Mouse (Mus musculus) heart, postnatal 14 days (tissue): ENCODE data around the gene Gtf3c3. TPM values are rescaled to one million over a fixed set of nuclear protein-coding genes. Genes with fewer than 3 reads are reported as not detected.

ENCODE experiments used
- total RNA-seq, 2 experiments: library from RNA; stranded (reverse); gene quantifications; 2 replicates each; pipeline ENCODE4 v1.2.3; 2021

The Gtf3c3 gene
- total RNA-seq, 2 experiments from 2014 or later, result 14.5 to 15.2 TPM

Other genes starting within 250 kb of the Gtf3c3 start
- gene Hecw2, start 243.8 kb downstream of the Gtf3c3 start, total RNA-seq, result 10 to 100 TPM; 12.0 to 14.9 TPM
- gene Ccdc150, start 188.3 kb downstream of the Gtf3c3 start, total RNA-seq, result under 1 TPM; 0.22 to 0.39 TPM
- gene Pgap1, start 118.7 kb upstream of the Gtf3c3 start, total RNA-seq, result 1 to 10 TPM; 5.9 to 6.0 TPM